Mouse (Mus musculus) heart, embryonic 12.5 days (tissue): Measurements from ENCODE around the gene Kcnj6. TPM values are rescaled to one million over a fixed set of nuclear protein-coding genes. Genes with fewer than 3 reads are reported as not detected.
"Not testable (repeated sequence)": the region's sequence is repeated elsewhere in the genome, so short reads cannot be mapped to it uniquely, and the experiment has no call there.

ENCODE experiments used
- ATAC-seq: fragments of 200-750 bp; cut with Nextera tagmentation; 2 replicates; pipeline ENCODE4 v1.8.0; 2017; ENCODE audit warnings: moderate TSS enrichment, moderate library complexity; ENCODE audit not compliant: insufficient number of reproducible peaks, low FRiP score
- H3K27ac ChIP-seq: fragments of 300-500 bp; sonication (generic); 2 replicates; pipeline ENCODE4 v1.5.1; 2016; ENCODE audit warnings: mild to moderate bottlenecking, moderate library complexity; ENCODE audit not compliant: poor library complexity, severe bottlenecking
- H3K27me3 ChIP-seq: fragments of 300-500 bp; sonication (generic); replicated peaks from 2 replicates; pipeline ENCODE4 v1.6.1; 2016; ENCODE audit warnings: mild to moderate bottlenecking, moderate library complexity
- H3K36me3 ChIP-seq: fragments of 300-500 bp; sonication (generic); 2 replicates; pipeline ENCODE4 v1.6.1; 2016; ENCODE audit warnings: mild to moderate bottlenecking, moderate library complexity
- H3K4me1 ChIP-seq: fragments of 300-500 bp; sonication (generic); replicated peaks from 2 replicates; pipeline ENCODE4 v1.6.1; 2016; ENCODE audit warnings: mild to moderate bottlenecking
- H3K4me2 ChIP-seq: fragments of 300-500 bp; sonication (generic); 2 replicates; pipeline ENCODE4 v1.6.1; 2016; ENCODE audit warnings: mild to moderate bottlenecking, moderate library complexity
- H3K4me3 ChIP-seq: fragments of 300-500 bp; sonication (generic); 2 replicates; pipeline ENCODE4 v1.5.1; 2016; ENCODE audit warnings: mild to moderate bottlenecking
- H3K9ac ChIP-seq: fragments of 300-500 bp; sonication (generic); 2 replicates; pipeline ENCODE4 v1.6.1; 2016; ENCODE audit warnings: mild to moderate bottlenecking, moderate library complexity
- H3K9me3 ChIP-seq: fragments of 300-500 bp; sonication (generic); replicated peaks from 2 replicates; pipeline ENCODE4 v1.6.1; 2016; ENCODE audit warnings: mild to moderate bottlenecking, moderate library complexity
- WGBS: fragments of 180-500 bp; shearing (Covaris S2); methylation state at CpG from one replicate; pipeline ENCODE4 v1.1.7; 2016; 5-methylcytosine and 5-hydroxymethylcytosine counted together
- polyA plus RNA-seq: library from polyadenylated mRNA; unstranded; fragments of >200 nt; fragmentation: Nextera tagmentation; extraction: Ambion mirVana; gene quantifications from 2 replicates; pipeline ENCODE4 v1.2.1, GENCODE M21; 2016

Kcnj6 gene
- polyA plus RNA-seq, 1 experiment from 2014 or later, result 0.06 TPM

DNA sequence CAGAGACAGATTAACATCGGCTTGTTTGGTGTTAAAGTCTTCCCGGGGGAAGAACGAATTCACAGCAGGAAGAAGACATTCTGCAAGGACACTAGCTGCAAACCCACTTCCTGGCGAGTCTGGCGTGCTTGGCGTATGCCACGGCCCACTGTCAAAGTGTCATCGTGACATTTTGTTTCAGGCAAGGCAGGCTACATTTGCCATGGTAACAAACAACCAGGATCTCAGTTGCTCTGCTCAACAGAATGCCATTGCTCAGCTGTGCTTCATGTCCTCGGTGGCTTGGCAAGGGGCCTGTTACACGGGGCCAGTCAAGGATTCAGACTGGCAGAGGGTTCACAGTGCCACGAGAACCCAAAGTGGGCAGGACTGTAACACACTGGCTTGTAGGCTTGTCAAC, 175.9 kb downstream of the Kcnj6 start:
- WGBS, result 81% methylated on average over 11 of the region's 11 CpGs
- H3K4me3 ChIP-seq, result no peak overlapping the region
- H3K4me1 ChIP-seq, result 0 out of 2 replicates have a peak, but pooled peaks cover 5% of the 10 kb centered on the region
- no peaks in the 10 kb centered on the region for H3K27me3 ChIP-seq
- no peak overlapping the region for H3K9ac ChIP-seq
- H3K27ac ChIP-seq, result no peak overlapping the region
- no peaks in the 10 kb centered on the region for H3K9me3 ChIP-seq
- no peak overlapping the region for H3K4me2 ChIP-seq
- no peak for ATAC-seq
- no peaks in the 10 kb centered on the region for H3K36me3 ChIP-seq

- Histone ChIP-seq H3K27me3 (no peaks in the 10 kb centered on the region), H3K4me3 (no peak overlapping the region), H3K27ac (no peak overlapping the region), H3K36me3 (no peaks in the 10 kb centered on the region), H3K4me2 (no peak overlapping the region), H3K9me3 (peaks cover 30% of the 10 kb centered on the region), H3K9ac (no peak overlapping the region), H3K4me1 (no peaks in the 10 kb centered on the region)
- WGBS, result 18% methylated on average over 6 of the region's 6 CpGs
- ATAC-seq, result no peak
These were observed 181.1 kb downstream of the Kcnj6 start for GRCm38 (mm10) chr16:94816391-94816790.

GRCm38 (mm10) chr16:94815891-94816290, 181.6 kb downstream of the Kcnj6 start:
- 73% methylated on average over 6 of the region's 6 CpGs for WGBS
- no peaks in the 10 kb centered on the region for H3K4me1 ChIP-seq
- H3K9ac ChIP-seq, result no peak overlapping the region
- peaks cover 32% of the 10 kb centered on the region for H3K9me3 ChIP-seq
- no peak for ATAC-seq
- no peak overlapping the region for H3K4me3 ChIP-seq
- H3K36me3 ChIP-seq, result no peaks in the 10 kb centered on the region
- no peaks in the 10 kb centered on the region for H3K27me3 ChIP-seq
- H3K4me2 ChIP-seq, result no peak overlapping the region
- no peak overlapping the region for H3K27ac ChIP-seq

- H3K9me3 ChIP-seq, result peaks cover 26% of the 10 kb centered on the region
- not testable (repeated sequence) for H3K36me3 ChIP-seq, H3K27ac ChIP-seq, H3K4me2 ChIP-seq, H3K9ac ChIP-seq, ATAC-seq, H3K4me3 ChIP-seq, H3K27me3 ChIP-seq, H3K4me1 ChIP-seq
- WGBS, result 5% methylated on average over 1 of the region's 1 CpGs
These were observed 188.2 kb downstream of the Kcnj6 start for GRCm38 (mm10) chr16:94809286-94809685.

DNA sequence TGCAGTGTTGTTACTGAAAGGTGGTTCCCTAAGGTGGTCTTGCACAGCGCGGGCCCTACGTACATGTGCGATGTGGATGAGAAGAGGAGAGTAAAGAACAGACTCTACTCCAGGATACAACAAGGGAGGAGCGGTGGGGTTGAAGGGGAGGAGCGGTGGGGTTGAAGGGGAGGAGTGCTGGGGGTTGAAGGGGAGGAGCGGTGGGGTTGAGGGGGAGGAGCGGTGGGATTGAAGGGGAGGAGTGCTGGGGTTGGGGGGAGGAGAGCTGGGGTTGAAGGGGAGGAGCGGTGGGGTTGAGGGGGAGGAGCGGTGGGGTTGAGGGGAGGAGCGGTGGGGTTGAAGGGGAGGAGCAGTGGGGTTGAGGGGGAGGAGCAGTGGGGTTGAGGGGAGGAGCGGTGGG, 199.3 kb downstream of the Kcnj6 start:
- Histone ChIP-seq H3K27ac (no peak overlapping the region), H3K4me2 (no peak overlapping the region), H3K9me3 (0 out of 2 replicates have a peak, but pooled peaks cover 3% of the 10 kb centered on the region), H3K4me3 (no peak overlapping the region), H3K27me3 (no peaks in the 10 kb centered on the region), H3K4me1 (no peaks in the 10 kb centered on the region), H3K9ac (no peak overlapping the region), H3K36me3 (no peaks in the 10 kb centered on the region)
- no peak for ATAC-seq
- WGBS, result 77% methylated on average over 10 of the region's 12 CpGs

- H3K9me3 ChIP-seq, result 0 out of 2 replicates have a peak, but pooled peaks cover 3% of the 10 kb centered on the region
- no peak overlapping the region for H3K4me3 ChIP-seq
- H3K4me1 ChIP-seq, result no peaks in the 10 kb centered on the region
- H3K4me2 ChIP-seq, result no peak overlapping the region
- H3K9ac ChIP-seq, result no peak overlapping the region
- ATAC-seq, result no peak
- no peak overlapping the region for H3K27ac ChIP-seq
- H3K27me3 ChIP-seq, result no peaks in the 10 kb centered on the region
- 71% methylated on average over 6 of the region's 6 CpGs for WGBS
- H3K36me3 ChIP-seq, result no peaks in the 10 kb centered on the region
These were observed 200.1 kb downstream of the Kcnj6 start for GRCm38 (mm10) chr16:94797366-94797765.

DNA sequence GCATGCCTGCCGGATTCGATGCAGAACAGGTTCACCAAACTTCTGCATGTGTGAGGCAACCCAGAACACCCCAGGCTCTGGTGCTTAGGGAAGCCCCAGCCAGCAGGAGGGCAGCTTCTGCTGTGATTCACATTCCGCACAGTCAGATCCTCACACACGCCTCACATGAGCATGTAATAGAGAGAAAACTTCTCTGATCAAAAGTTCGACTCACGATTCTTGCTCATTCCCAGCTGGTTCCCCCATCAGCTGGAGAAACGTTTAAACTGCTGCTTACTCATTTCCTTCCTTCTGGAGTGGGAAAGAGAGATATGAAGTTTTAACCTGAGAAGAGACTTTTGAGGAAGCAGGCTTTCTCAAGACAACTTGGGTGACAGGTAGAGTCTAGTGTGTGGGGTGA, 204.5 kb downstream of the Kcnj6 start:
- Histone ChIP-seq H3K27ac (no peak overlapping the region), H3K9me3 (no peaks in the 10 kb centered on the region), H3K9ac (no peak overlapping the region), H3K27me3 (no peaks in the 10 kb centered on the region; the same call in 1 of the 2 replicates), H3K4me2 (no peak overlapping the region), H3K36me3 (no peaks in the 10 kb centered on the region), H3K4me3 (no peak overlapping the region), H3K4me1 (no peaks in the 10 kb centered on the region)
- ATAC-seq, result no peak
- 61% methylated on average over 7 of the region's 7 CpGs for WGBS

- Histone ChIP-seq H3K9me3 (no peaks in the 10 kb centered on the region), H3K36me3 (no peaks in the 10 kb centered on the region), H3K4me3 (no peak overlapping the region), H3K4me2 (no peak overlapping the region), H3K4me1 (no peaks in the 10 kb centered on the region), H3K9ac (no peak overlapping the region), H3K27me3 (peaks cover 10% of the 10 kb centered on the region), H3K27ac (no peak overlapping the region)
- ATAC-seq, result no peak
- 27% methylated on average over 6 of the region's 6 CpGs for WGBS
These were observed 207.5 kb downstream of the Kcnj6 start for GRCm38 (mm10) chr16:94789958-94790357.

DNA sequence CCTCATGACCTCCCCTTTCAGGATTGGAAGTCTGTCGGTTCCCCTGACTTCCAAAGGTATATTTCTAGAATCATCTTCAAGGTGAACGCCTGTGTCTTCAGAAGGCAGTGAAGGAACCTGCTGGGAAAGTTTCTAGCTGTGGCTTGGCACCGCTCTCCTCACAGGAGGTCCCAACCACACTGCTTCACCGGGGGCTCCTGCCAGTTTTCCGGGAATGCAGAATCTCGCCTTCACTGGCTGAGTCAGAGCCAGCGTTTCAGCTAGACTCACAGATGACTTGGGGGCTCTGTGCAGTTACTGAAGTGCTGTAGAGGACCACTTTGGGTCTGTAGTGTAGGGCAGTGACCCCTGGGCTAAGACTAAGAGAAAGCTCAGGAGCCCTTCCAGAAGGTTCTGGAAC, 208.8 kb downstream of the Kcnj6 start:
- Histone ChIP-seq H3K4me3 (no peak overlapping the region), H3K9ac (no peak overlapping the region), H3K27ac (no peak overlapping the region), H3K9me3 (no peaks in the 10 kb centered on the region), H3K36me3 (no peaks in the 10 kb centered on the region), H3K4me1 (no peaks in the 10 kb centered on the region), H3K27me3 (peaks cover 10% of the 10 kb centered on the region), H3K4me2 (no peak overlapping the region)
- no peak for ATAC-seq
- 77% methylated on average over 7 of the region's 7 CpGs for WGBS

DNA sequence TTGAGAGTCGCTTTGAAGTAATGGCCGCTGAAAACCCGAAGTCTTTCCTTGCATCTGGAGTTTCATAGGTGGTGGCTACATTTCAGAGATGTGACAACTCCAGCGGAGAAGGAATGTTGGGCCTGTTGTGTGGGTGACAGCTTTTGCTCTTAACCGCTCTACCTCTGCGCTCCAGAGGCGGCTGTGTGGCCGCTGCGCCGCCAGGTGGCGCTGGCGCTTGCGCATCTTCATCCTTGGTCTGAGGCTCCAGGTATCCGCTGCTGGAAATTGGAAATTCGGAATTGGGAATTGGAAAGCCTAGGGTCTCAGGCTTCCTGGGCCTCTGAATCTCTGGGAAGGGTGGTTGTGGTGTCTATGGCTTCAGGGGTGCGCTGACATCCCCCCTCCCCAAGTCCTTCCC, 209.3 kb downstream of the Kcnj6 start:
- WGBS, result 6% methylated on average over 16 of the region's 16 CpGs
- H3K4me3 ChIP-seq, result no peak overlapping the region
- H3K4me1 ChIP-seq, result no peaks in the 10 kb centered on the region
- H3K27ac ChIP-seq, result no peak overlapping the region
- no peaks in the 10 kb centered on the region for H3K36me3 ChIP-seq
- H3K27me3 ChIP-seq, result peaks cover 10% of the 10 kb centered on the region
- no peak overlapping the region for H3K9ac ChIP-seq
- no peak for ATAC-seq
- no peaks in the 10 kb centered on the region for H3K9me3 ChIP-seq
- no peak overlapping the region for H3K4me2 ChIP-seq

DNA sequence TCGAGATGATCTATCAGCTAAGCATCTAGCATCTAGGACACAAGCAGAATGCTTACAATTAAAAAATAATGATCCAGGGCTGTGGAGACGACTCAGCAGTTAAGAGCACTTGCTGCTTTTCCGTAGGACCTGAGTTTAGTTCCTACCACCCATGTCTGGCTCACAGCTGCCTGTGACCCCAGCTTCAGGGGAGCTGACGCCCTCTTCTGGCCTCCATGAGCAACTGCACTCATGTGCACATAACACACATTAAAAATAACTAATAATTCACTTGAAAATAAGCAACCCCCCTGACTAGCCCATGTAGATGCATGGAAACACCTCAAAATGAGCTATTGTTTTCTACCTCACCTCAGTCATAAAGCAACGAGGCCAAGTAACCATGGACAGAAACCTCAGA, 211.6 kb downstream of the Kcnj6 start:
- no peak overlapping the region for H3K4me3 ChIP-seq
- no peak overlapping the region for H3K27ac ChIP-seq
- WGBS, result 70% methylated on average over 5 of the region's 5 CpGs
- no peaks in the 10 kb centered on the region for H3K36me3 ChIP-seq
- no peaks in the 10 kb centered on the region for H3K4me1 ChIP-seq
- H3K4me2 ChIP-seq, result no peak overlapping the region
- no peak for ATAC-seq
- H3K9me3 ChIP-seq, result no peaks in the 10 kb centered on the region
- H3K27me3 ChIP-seq, result peaks cover 10% of the 10 kb centered on the region
- no peak overlapping the region for H3K9ac ChIP-seq

DNA sequence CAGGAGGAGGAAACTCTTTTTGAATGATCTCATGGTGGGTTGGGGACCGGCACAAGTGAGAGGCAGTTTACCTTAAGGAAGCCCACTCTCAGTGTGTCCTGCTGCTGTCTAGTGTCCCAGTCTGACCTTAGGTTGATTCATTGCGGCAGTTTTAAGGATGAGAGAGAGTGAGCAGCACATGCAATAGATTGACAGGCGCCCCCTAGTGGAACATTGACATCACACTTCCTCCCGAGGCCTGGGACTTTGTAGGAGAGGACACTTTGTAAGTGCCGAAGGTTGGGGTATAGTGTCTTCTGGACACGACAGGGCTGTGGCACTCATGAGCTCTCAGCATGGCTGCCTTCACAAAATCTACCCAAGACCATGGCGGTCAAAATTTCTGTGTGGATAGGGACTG, 213.8 kb downstream of the Kcnj6 start:
- no peak for ATAC-seq
- Histone ChIP-seq H3K36me3 (no peaks in the 10 kb centered on the region), H3K4me3 (no peak overlapping the region), H3K4me1 (no peaks in the 10 kb centered on the region), H3K4me2 (no peak overlapping the region), H3K27ac (no peak overlapping the region), H3K9me3 (no peaks in the 10 kb centered on the region; the same call in 1 of the 2 replicates), H3K27me3 (peaks cover 10% of the 10 kb centered on the region), H3K9ac (no peak overlapping the region)
- WGBS, result 61% methylated on average over 7 of the region's 7 CpGs
